Mouse (Mus musculus): ENCODE measurements around the gene Serpina3c.
"Not testable (repeated sequence)": the region's sequence is repeated elsewhere in the genome, so short reads cannot be mapped to it uniquely, and the experiment has no call there.

Serpina3c gene

GRCm38 (mm10) chr12:104112333-104112732 is 41.3 kb downstream of the Serpina3c start, which contains the start of gene Serpina3a:
TSS of gene Serpina3a (plus strand) at chr12:104112724.
- in situ Hi-C loops (cut with MseI, MboI), result not testable (repeated sequence)

- in situ Hi-C loops (cut with MseI, MboI), result no loop called here
Observed at GRCm38 (mm10) chr12:104108507-104108906, 45.2 kb downstream of the Serpina3c start.

- in situ Hi-C loops (cut with MseI, MboI), result no loop called here
Observed at GRCm38 (mm10) chr12:104106919-104107318, 46.8 kb downstream of the Serpina3c start.

GRCm38 (mm10) chr12:104105847-104106246 is 47.8 kb downstream of the Serpina3c start:
- in situ Hi-C loops (cut with MseI, MboI), result no loop called here

GRCm38 (mm10) chr12:104100768-104101167 is 52.9 kb downstream of the Serpina3c start, which contains the start of gene Serpina5:
TSS of gene Serpina5 (plus strand) at chr12:104101113.
- in situ Hi-C loops (cut with MseI, MboI), result no loop called here

Measured in mouse trophoblast stem cell (cell line).